Mouse (Mus musculus): ENCODE measurements at regions not wholly inside any gene's neighbourhood (a gene's known extent, or its start where the extent isn't known, plus 50 kb on each side); places are given as distances from the start of the nearest gene placed in this dataset.

DNA sequence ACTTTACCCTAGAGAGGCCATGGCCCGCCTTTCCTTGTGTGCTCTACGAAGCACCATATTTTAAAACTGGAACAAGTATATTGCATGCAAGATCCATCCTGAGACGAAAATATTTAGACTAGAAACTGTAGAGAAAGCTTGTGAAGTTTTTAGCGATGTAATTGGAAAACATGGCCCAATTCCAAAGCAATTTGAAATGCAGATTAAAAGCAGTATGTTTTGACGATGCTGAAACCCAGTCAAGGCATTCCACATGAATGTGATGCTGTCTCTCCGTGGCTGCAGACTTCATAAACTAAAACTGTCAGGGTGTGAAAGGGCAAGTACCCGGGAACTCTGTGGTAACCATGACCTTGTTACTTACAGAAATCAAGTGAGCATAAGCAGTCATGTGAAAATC, 185.8 kb upstream of the Prkcq start:
- no peak for TF ChIP-seq POLR2A (IDR thresholded peaks at IDR 0.05; ENCODE audit: insufficient read length, low read depth)
- TF ChIP-seq USF1 (IDR thresholded peaks at IDR 0.05; ENCODE audit: low read depth), result no peak
- TF ChIP-seq CEBPB (IDR thresholded peaks at IDR 0.05; ENCODE audit: insufficient read depth, poor library complexity, severe bottlenecking), result no peak
- no peak for TF ChIP-seq MAX (IDR thresholded peaks at IDR 0.05; ENCODE audit: low read depth)
- no peak for TF ChIP-seq TCF12 (IDR thresholded peaks at IDR 0.05; ENCODE audit: insufficient read depth, poor library complexity, severe bottlenecking)
- TF ChIP-seq POLR2AphosphoS2 (IDR thresholded peaks at IDR 0.05; ENCODE audit: insufficient read length, low read depth), result no peak
- TF ChIP-seq SRF (IDR thresholded peaks at IDR 0.05; ENCODE audit: control insufficient read depth, insufficient read length, low read depth), result no peak
- no peak for TF ChIP-seq MYOD1 (IDR thresholded peaks at IDR 0.05; ENCODE audit: control insufficient read depth in 1 of 3, insufficient read length in 2 of 3, low read depth in 2 of 3)
- no peak for TF ChIP-seq TCF3 (IDR thresholded peaks at IDR 0.05; ENCODE audit: insufficient read length, low read depth)
- no peak for TF ChIP-seq MYOG (IDR thresholded peaks at IDR 0.05; ENCODE audit: control insufficient read depth in 1 of 3, insufficient read depth in 1 of 3, insufficient read length in 2 of 3, low read depth in 2 of 3)
- no peak for TF ChIP-seq REST (IDR thresholded peaks at IDR 0.05; ENCODE audit: insufficient read depth, insufficient read length)
